Mouse (Mus musculus): ENCODE data around the gene Togaram1. TPM values are rescaled to one million over a fixed set of nuclear protein-coding genes. Genes with fewer than 3 reads are reported as not detected.

Togaram1 gene
- polyA plus RNA-seq (2014; fragmentation: Nextera tagmentation; extraction: Ambion mirVana), result 22.9 and 28.5 TPM in 2 replicates

- peaks cover 34% of the 10 kb centered on the region for H3K4me1 ChIP-seq (ENCODE audit: control insufficient read depth, insufficient read depth, low read length)
- no peaks in the 10 kb centered on the region for H3K9me3 ChIP-seq (ENCODE audit: control insufficient read depth, low read length)
- DNase-seq (peak; percentile 99), ATAC-seq (ENCODE audit: low FRiP score, low TSS enrichment) (peak; percentile 100)
- H3K27ac ChIP-seq (replicated peaks; ENCODE audit: low read depth, low read length), result peak within 1 kb of the TSS; percentile 88
- peak within 1 kb of the TSS; percentile 95 for H3K4me2 ChIP-seq (ENCODE audit: low read length)
- under 1% methylated on average over 45 of the region's 45 CpGs for WGBS
- no peaks in the 10 kb centered on the region for H3K27me3 ChIP-seq (ENCODE audit: control insufficient read depth, insufficient read depth, low read length)
- H3K36me3 ChIP-seq (ENCODE audit: control insufficient read depth, insufficient read depth, low read length), result no peaks in the 10 kb centered on the region
- H3K9ac ChIP-seq (replicated peaks; ENCODE audit: low read length), result peak within 1 kb of the TSS; percentile 80
- H3K4me3 ChIP-seq (replicated peaks; ENCODE audit: low read depth, low read length), result peak within 1 kb of the TSS; percentile 93
Observed at GRCm38 (mm10) chr12:64965124-64966026, at the start of gene Togaram1, which contains the start of gene Klhl28. Togaram1 (plus strand) TSS chr12:64965804. Klhl28 (minus strand) TSS chr12:64965534.

GRCm38 (mm10) chr12:64916735-64917134, 48.9 kb upstream of the Togaram1 start:
- DNase-seq (no peak), ATAC-seq (ENCODE audit: low FRiP score, low TSS enrichment) (no peak)
- Histone ChIP-seq H3K27me3 (ENCODE audit: control insufficient read depth, insufficient read depth, low read length) (no peaks in the 10 kb centered on the region), H3K4me1 (ENCODE audit: control insufficient read depth, insufficient read depth, low read length) (peaks cover 5% of the 10 kb centered on the region; the same call in 1 of the 2 replicates), H3K27ac (replicated peaks; ENCODE audit: low read depth, low read length) (no peak overlapping the region), H3K4me3 (replicated peaks; ENCODE audit: low read depth, low read length) (no peak overlapping the region), H3K9ac (replicated peaks; ENCODE audit: low read length) (no peak overlapping the region), H3K9me3 (ENCODE audit: control insufficient read depth, low read length) (no peaks in the 10 kb centered on the region), H3K36me3 (ENCODE audit: control insufficient read depth, insufficient read depth, low read length) (0 out of 2 replicates have a peak, but pooled peaks cover 4% of the 10 kb centered on the region), H3K4me2 (ENCODE audit: low read length) (peak overlapping the region; percentile 78)

- peaks cover 5% of the 10 kb centered on the region; the same call in 1 of the 2 replicates for H3K4me1 ChIP-seq (ENCODE audit: control insufficient read depth, insufficient read depth, low read length)
- ATAC-seq (ENCODE audit: low FRiP score, low TSS enrichment), result peak; percentile 100
Observed at GRCm38 (mm10) chr12:64917578-64918471, 47.8 kb upstream of the Togaram1 start, which contains the start of gene Gm527. Gm527 (plus strand) TSS chr12:64917906.

GRCm38 (mm10) chr12:64937493-64937892, 28.1 kb upstream of the Togaram1 start:
- no peaks in the 10 kb centered on the region for H3K9me3 ChIP-seq (ENCODE audit: control insufficient read depth, low read length)
- H3K36me3 ChIP-seq (ENCODE audit: control insufficient read depth, insufficient read depth, low read length), result no peaks in the 10 kb centered on the region; the same call in 1 of the 2 replicates
- no peaks in the 10 kb centered on the region for H3K4me1 ChIP-seq (ENCODE audit: control insufficient read depth, insufficient read depth, low read length)
- no peak overlapping the region for H3K27ac ChIP-seq (replicated peaks; ENCODE audit: low read depth, low read length)
- H3K4me2 ChIP-seq (ENCODE audit: low read length), result no peak overlapping the region
- DNase-seq, result no peak
- H3K27me3 ChIP-seq (ENCODE audit: control insufficient read depth, insufficient read depth, low read length), result no peaks in the 10 kb centered on the region
- no peak overlapping the region for H3K4me3 ChIP-seq (replicated peaks; ENCODE audit: low read depth, low read length)
- H3K9ac ChIP-seq (replicated peaks; ENCODE audit: low read length), result no peak overlapping the region
- ATAC-seq (ENCODE audit: low FRiP score, low TSS enrichment), result no peak
- 92% methylated on average over 2 of the region's 2 CpGs for WGBS

More at GRCm38 (mm10) chr12:64917578-64918471, 47.8 kb upstream of the Togaram1 start, which contains the start of gene Gm527:
- peak within 1 kb of the TSS; percentile 78 for H3K4me2 ChIP-seq (ENCODE audit: low read length)
- WGBS, result 0% methylated on average over 88 of the region's 93 CpGs
- peak within 1 kb of the TSS; percentile 79 for H3K9ac ChIP-seq (replicated peaks; ENCODE audit: low read length)
- H3K9me3 ChIP-seq (ENCODE audit: control insufficient read depth, low read length), result no peaks in the 10 kb centered on the region
- peak within 1 kb of the TSS; percentile 72 for H3K4me3 ChIP-seq (replicated peaks; ENCODE audit: low read depth, low read length)
- H3K27me3 ChIP-seq (ENCODE audit: control insufficient read depth, insufficient read depth, low read length), result no peaks in the 10 kb centered on the region
- peak; percentile 99 for DNase-seq
- peaks cover 10% of the 10 kb centered on the region for H3K36me3 ChIP-seq (ENCODE audit: control insufficient read depth, insufficient read depth, low read length)
- H3K27ac ChIP-seq (replicated peaks; ENCODE audit: low read depth, low read length), result peak within 1 kb of the TSS; percentile 84

- H3K27ac ChIP-seq (replicated peaks; ENCODE audit: low read depth, low read length), result no peak overlapping the region
- H3K9ac ChIP-seq (replicated peaks; ENCODE audit: low read length), result peak overlapping the region; percentile 34
- H3K36me3 ChIP-seq (ENCODE audit: control insufficient read depth, insufficient read depth, low read length), result no peaks in the 10 kb centered on the region
- H3K27me3 ChIP-seq (ENCODE audit: control insufficient read depth, insufficient read depth, low read length), result no peaks in the 10 kb centered on the region
- peaks cover 29% of the 10 kb centered on the region for H3K4me1 ChIP-seq (ENCODE audit: control insufficient read depth, insufficient read depth, low read length)
- H3K9me3 ChIP-seq (ENCODE audit: control insufficient read depth, low read length), result no peaks in the 10 kb centered on the region
- DNase-seq, result no peak
- H3K4me3 ChIP-seq (replicated peaks; ENCODE audit: low read depth, low read length), result peak overlapping the region; percentile 93
- WGBS, result 30% methylated on average over 4 of the region's 4 CpGs
- ATAC-seq (ENCODE audit: low FRiP score, low TSS enrichment), result no peak
- H3K4me2 ChIP-seq (ENCODE audit: low read length), result peak overlapping the region; percentile 95
Observed at GRCm38 (mm10) chr12:64964560-64964959, 1.0 kb upstream of the Togaram1 start.

GRCm38 (mm10) chr12:64966101-64966631, 562 bp downstream of the Togaram1 start:
- ATAC-seq (ENCODE audit: low FRiP score, low TSS enrichment), result peak; percentile 47
- H3K27ac ChIP-seq (replicated peaks; ENCODE audit: low read depth, low read length), result peak overlapping the region; percentile 88
- H3K9ac ChIP-seq (replicated peaks; ENCODE audit: low read length), result peak overlapping the region; percentile 80
- peaks cover 42% of the 10 kb centered on the region for H3K4me1 ChIP-seq (ENCODE audit: control insufficient read depth, insufficient read depth, low read length)
- peak; percentile 68 for DNase-seq
- H3K4me3 ChIP-seq (replicated peaks; ENCODE audit: low read depth, low read length), result peak overlapping the region; percentile 93
- H3K27me3 ChIP-seq (ENCODE audit: control insufficient read depth, insufficient read depth, low read length), result no peaks in the 10 kb centered on the region
- H3K4me2 ChIP-seq (ENCODE audit: low read length), result peak overlapping the region; percentile 95
- under 1% methylated on average over 44 of the region's 44 CpGs for WGBS
- 0 out of 2 replicates have a peak, but pooled peaks cover under 1% of the 10 kb centered on the region for H3K36me3 ChIP-seq (ENCODE audit: control insufficient read depth, insufficient read depth, low read length)
- H3K9me3 ChIP-seq (ENCODE audit: control insufficient read depth, low read length), result no peaks in the 10 kb centered on the region

GRCm38 (mm10) chr12:64966652-64967435, 1.2 kb downstream of the Togaram1 start:
- peak overlapping the region; percentile 95 for H3K4me2 ChIP-seq (ENCODE audit: low read length)
- H3K9ac ChIP-seq (replicated peaks; ENCODE audit: low read length), result peak overlapping the region; percentile 80
- peak; percentile 18 for DNase-seq
- H3K27me3 ChIP-seq (ENCODE audit: control insufficient read depth, insufficient read depth, low read length), result no peaks in the 10 kb centered on the region
- WGBS, result 4% methylated on average over 19 of the region's 19 CpGs
- peak overlapping the region; percentile 93 for H3K4me3 ChIP-seq (replicated peaks; ENCODE audit: low read depth, low read length)
- H3K36me3 ChIP-seq (ENCODE audit: control insufficient read depth, insufficient read depth, low read length), result 0 out of 2 replicates have a peak, but pooled peaks cover 4% of the 10 kb centered on the region
- no peaks in the 10 kb centered on the region for H3K9me3 ChIP-seq (ENCODE audit: control insufficient read depth, low read length)
- H3K4me1 ChIP-seq (ENCODE audit: control insufficient read depth, insufficient read depth, low read length), result peaks cover 48% of the 10 kb centered on the region
- ATAC-seq (ENCODE audit: low FRiP score, low TSS enrichment), result no peak
- H3K27ac ChIP-seq (replicated peaks; ENCODE audit: low read depth, low read length), result peak overlapping the region; percentile 88; the same call in 1 of the 2 replicates
